Mouse (Mus musculus) forebrain, embryonic 11.5 days (tissue): ENCODE measurements at regions not wholly inside any gene's neighbourhood (a gene's known extent, or its start where the extent isn't known, plus 50 kb on each side); places are given as distances from the start of the nearest gene placed in this dataset.

Experiments
- ATAC-seq: fragments of 200-750 bp; cut with Nextera tagmentation; replicated peaks from 2 replicates; pipeline ENCODE4 v1.8.0; 2017; ENCODE audit warnings: moderate TSS enrichment; ENCODE audit not compliant: low FRiP score
- DNase-seq: peaks from one replicate; pipeline ENCODE4 v3.0.0-alpha.2; 2017; ENCODE audit warnings: low spot score
- H3K27ac ChIP-seq: fragments of 300-500 bp; sonication (generic); 2 replicates; pipeline ENCODE4 v1.5.1; 2014; ENCODE audit warnings: low read depth, low read length
- H3K27me3 ChIP-seq: fragments of 300-500 bp; sonication (generic); 2 replicates; pipeline ENCODE4 v1.6.1; 2014; ENCODE audit warnings: mild to moderate bottlenecking, low read length, mixed read lengths; ENCODE audit not compliant: control insufficient read depth, insufficient read depth
- H3K36me3 ChIP-seq: fragments of 300-500 bp; sonication (generic); 2 replicates; pipeline ENCODE4 v1.6.1; 2014; ENCODE audit warnings: mild to moderate bottlenecking, low read length, moderate library complexity, mixed read lengths; ENCODE audit not compliant: control insufficient read depth, insufficient read depth
- H3K4me1 ChIP-seq: fragments of 300-500 bp; sonication (generic); replicated peaks from 2 replicates; pipeline ENCODE4 v1.6.1; 2014; ENCODE audit warnings: low read length, mixed read lengths; ENCODE audit not compliant: control insufficient read depth, insufficient read depth
- H3K4me2 ChIP-seq: fragments of 300-500 bp; sonication (generic); 2 replicates; pipeline ENCODE4 v1.6.1; 2014; ENCODE audit warnings: low read depth, mild to moderate bottlenecking, low read length, moderate library complexity, mixed read lengths; ENCODE audit not compliant: severe bottlenecking
- H3K4me3 ChIP-seq: fragments of 300-500 bp; sonication (generic); 2 replicates; pipeline ENCODE4 v1.5.1; 2014; ENCODE audit warnings: low read depth, low read length
- H3K9ac ChIP-seq: fragments of 300-500 bp; sonication (generic); 2 replicates; pipeline ENCODE4 v1.6.1; 2014; ENCODE audit warnings: low read length
- H3K9me3 ChIP-seq: fragments of 300-500 bp; sonication (generic); 2 replicates; pipeline ENCODE4 v1.6.1; 2016; ENCODE audit warnings: low read length, mixed read lengths; ENCODE audit not compliant: control insufficient read depth
- WGBS: fragments of 180-500 bp; shearing (Covaris S2); extraction: QIAGEN DNeasy Blood & Tissue Kit; methylation state at CpG from one replicate; pipeline ENCODE4 v1.1.7; 2014; 5-methylcytosine and 5-hydroxymethylcytosine counted together

GRCm38 (mm10) chr10:56809006-56809405, 431.9 kb downstream of the Gja1 start:
- no peaks in the 10 kb centered on the region for H3K9me3 ChIP-seq
- H3K4me2 ChIP-seq: no peak overlapping the region
- H3K27me3 ChIP-seq: no peaks in the 10 kb centered on the region
- H3K4me3 ChIP-seq: no peak overlapping the region
- no peak overlapping the region for H3K27ac ChIP-seq
- no peak overlapping the region for H3K9ac ChIP-seq
- WGBS: 65% methylated on average over 1 of the region's 1 CpGs
- H3K4me1 ChIP-seq: no peaks in the 10 kb centered on the region
- H3K36me3 ChIP-seq: no peaks in the 10 kb centered on the region
- no peak for DNase-seq
- ATAC-seq: no peak

GRCm38 (mm10) chr10:56822158-56822557, 445.0 kb downstream of the Gja1 start:
- H3K36me3 ChIP-seq: no peaks in the 10 kb centered on the region
- H3K4me2 ChIP-seq: no peak overlapping the region
- ATAC-seq: no peak
- no peak for DNase-seq
- H3K27me3 ChIP-seq: no peaks in the 10 kb centered on the region
- no peak overlapping the region for H3K4me3 ChIP-seq
- no peaks in the 10 kb centered on the region for H3K4me1 ChIP-seq
- H3K27ac ChIP-seq: no peak overlapping the region
- no peak overlapping the region for H3K9ac ChIP-seq
- no peaks in the 10 kb centered on the region for H3K9me3 ChIP-seq
- WGBS: 69% methylated on average over 5 of the region's 5 CpGs

GRCm38 (mm10) chr10:56831331-56831730, 454.2 kb downstream of the Gja1 start:
- WGBS: 95% methylated on average over 1 of the region's 1 CpGs
- Histone ChIP-seq H3K4me3 (no peak overlapping the region), H3K9ac (no peak overlapping the region), H3K4me2 (no peak overlapping the region), H3K27me3 (no peaks in the 10 kb centered on the region), H3K27ac (no peak overlapping the region), H3K36me3 (no peaks in the 10 kb centered on the region), H3K9me3 (no peaks in the 10 kb centered on the region), H3K4me1 (no peaks in the 10 kb centered on the region)
- DNase-seq (no peak), ATAC-seq (no peak)

GRCm38 (mm10) chr10:56831966-56832365, 454.8 kb downstream of the Gja1 start:
- H3K4me1 ChIP-seq: no peaks in the 10 kb centered on the region
- ATAC-seq (no peak), DNase-seq (no peak)
- no peaks in the 10 kb centered on the region for H3K9me3 ChIP-seq
- WGBS: 91% methylated on average over 4 of the region's 4 CpGs
- H3K27me3 ChIP-seq: no peaks in the 10 kb centered on the region
- no peak overlapping the region for H3K4me2 ChIP-seq
- H3K4me3 ChIP-seq: no peak overlapping the region
- H3K27ac ChIP-seq: no peak overlapping the region
- no peaks in the 10 kb centered on the region for H3K36me3 ChIP-seq
- no peak overlapping the region for H3K9ac ChIP-seq

- ATAC-seq: no peak
- Histone ChIP-seq H3K4me2 (no peak overlapping the region), H3K36me3 (no peaks in the 10 kb centered on the region), H3K27ac (no peak overlapping the region), H3K9ac (no peak overlapping the region), H3K27me3 (no peaks in the 10 kb centered on the region), H3K9me3 (no peaks in the 10 kb centered on the region), H3K4me3 (no peak overlapping the region), H3K4me1 (no peaks in the 10 kb centered on the region)
- DNase-seq: no peak
- 86% methylated on average over 4 of the region's 4 CpGs for WGBS
These were observed 459.0 kb downstream of the Gja1 start for GRCm38 (mm10) chr10:56836130-56836529.

GRCm38 (mm10) chr10:56839006-56839495, 461.9 kb downstream of the Gja1 start:
- DNase-seq (no peak), ATAC-seq (peak; percentile 60; the same call in 1 of the 2 replicates)
- 48% methylated on average over 9 of the region's 9 CpGs for WGBS

GRCm38 (mm10) chr10:56839545-56839944, 462.4 kb downstream of the Gja1 start:
- no peak overlapping the region for H3K4me2 ChIP-seq
- H3K4me3 ChIP-seq: no peak overlapping the region
- DNase-seq: no peak
- 0 out of 2 replicates have a peak, but pooled peaks have one; percentile 18 for ATAC-seq
- no peak overlapping the region for H3K9ac ChIP-seq
- H3K4me1 ChIP-seq: no peaks in the 10 kb centered on the region
- 31% methylated on average over 2 of the region's 2 CpGs for WGBS
- H3K27me3 ChIP-seq: no peaks in the 10 kb centered on the region
- H3K9me3 ChIP-seq: no peaks in the 10 kb centered on the region
- no peak overlapping the region for H3K27ac ChIP-seq
- no peaks in the 10 kb centered on the region for H3K36me3 ChIP-seq

More at GRCm38 (mm10) chr10:56839006-56839495, 461.9 kb downstream of the Gja1 start:
- Histone ChIP-seq H3K27me3 (no peaks in the 10 kb centered on the region), H3K9me3 (no peaks in the 10 kb centered on the region), H3K4me1 (no peaks in the 10 kb centered on the region), H3K4me2 (no peak overlapping the region), H3K36me3 (no peaks in the 10 kb centered on the region), H3K27ac (no peak overlapping the region), H3K4me3 (no peak overlapping the region), H3K9ac (no peak overlapping the region)

GRCm38 (mm10) chr10:56840732-56841131, 463.6 kb downstream of the Gja1 start:
- H3K9me3 ChIP-seq: no peaks in the 10 kb centered on the region
- no peaks in the 10 kb centered on the region for H3K4me1 ChIP-seq
- H3K27me3 ChIP-seq: no peaks in the 10 kb centered on the region
- H3K27ac ChIP-seq: no peak overlapping the region
- H3K36me3 ChIP-seq: no peaks in the 10 kb centered on the region
- DNase-seq: peak; percentile 55
- H3K4me2 ChIP-seq: no peak overlapping the region
- H3K9ac ChIP-seq: no peak overlapping the region
- ATAC-seq: no peak
- WGBS: 77% methylated on average over 5 of the region's 5 CpGs
- no peak overlapping the region for H3K4me3 ChIP-seq

- H3K36me3 ChIP-seq: no peaks in the 10 kb centered on the region
- no peaks in the 10 kb centered on the region for H3K27me3 ChIP-seq
- DNase-seq (no peak), ATAC-seq (no peak)
- no peaks in the 10 kb centered on the region for H3K4me1 ChIP-seq
- H3K9ac ChIP-seq: no peak overlapping the region
- H3K9me3 ChIP-seq: no peaks in the 10 kb centered on the region
- H3K4me2 ChIP-seq: no peak overlapping the region
- no peak overlapping the region for H3K27ac ChIP-seq
- WGBS: 69% methylated on average over 8 of the region's 8 CpGs
- H3K4me3 ChIP-seq: no peak overlapping the region
These were observed 464.4 kb downstream of the Gja1 start for GRCm38 (mm10) chr10:56841486-56841885.
